Mouse (Mus musculus) testis, adult 2 months (tissue): ENCODE results near the gene Gng7.

ENCODE experiments used
- CTCF ChIP-seq: fragments of 200-500 bp; IDR thresholded peaks from 2 replicates; pipeline ENCODE4 v1.5.1; 2012; ENCODE audit warnings: low read depth, mild to moderate bottlenecking, inconsistent platforms, low read length, moderate library complexity; ENCODE audit not compliant: control insufficient read depth, insufficient read depth, insufficient replicate concordance
- POLR2A ChIP-seq: fragments of 200-500 bp; IDR thresholded peaks from 2 replicates; pipeline ENCODE4 v1.6.1; 2012; ENCODE audit warnings: low read depth, mild to moderate bottlenecking, inconsistent platforms, low read length, moderate library complexity; ENCODE audit not compliant: control insufficient read depth

DNA sequence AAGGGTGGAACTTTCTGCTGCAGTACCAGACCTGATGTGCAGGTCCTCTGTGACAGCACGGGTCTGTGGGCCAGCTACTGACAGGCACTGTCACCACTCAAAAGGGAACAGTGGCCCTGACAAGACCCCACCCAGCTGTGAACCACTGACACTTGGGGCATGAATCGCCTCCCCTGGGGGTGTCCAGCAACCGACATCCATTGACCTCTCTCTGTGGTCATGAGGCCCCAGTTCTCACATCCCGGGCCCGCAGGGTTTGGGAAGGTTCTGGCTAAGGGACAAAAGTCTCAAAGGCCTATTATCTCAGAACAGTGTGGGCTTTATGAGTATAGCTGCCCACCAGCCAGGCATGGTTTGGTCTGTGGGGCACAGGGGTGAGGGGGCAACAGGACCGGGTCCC is 40.4 kb upstream of the Gng7 start:
- no peak for TF ChIP-seq POLR2A
- no peak for TF ChIP-seq CTCF
